Comparison of ENCODE assay signal across 10 mouse cellular contexts in genomic region chr12:13462397-13462796, GRCm38 (mm10).
DNase-seq lines count a peak whose midpoint lies in the region; ATAC-seq and TF ChIP-seq lines count a peak whose summit lies in the region.
"Had no signal": no experiment of that assay in that cellular context is flagged by ENCODE, and none has a peak within 500 bp of the region (broad histone marks: within the 10 kb centered on the region; RNA-seq: fewer than 3 reads in every experiment).

No protein-coding gene starts in this region.

- 82% methylated on average over 6 of the region's 6 CpGs for WGBS in hindbrain, embryonic 11.5 days
- WGBS in hindbrain, embryonic 10.5 days = 84% methylated on average over 6 of the region's 6 CpGs

- no peaks in the 10 kb centered on the region for H3K36me3 ChIP-seq in hindbrain, embryonic 11.5 days (ENCODE audit: control insufficient read depth, insufficient read depth, low read length)
- H3K36me3 ChIP-seq in hindbrain, embryonic 10.5 days = no peaks in the 10 kb centered on the region

- peak; percentile 65 for ATAC-seq in hindbrain, embryonic 11.5 days (ENCODE audit: low FRiP score)

- no peak for TF ChIP-seq CTCF in left cerebral cortex, adult 2 months (IDR thresholded peaks at IDR 0.05)

- intact Hi-C loops in left cerebral cortex, adult 2 months (cut with DNase I) = loop anchor here (1.0 kb wide), 1 partner anchor 136 kb away; no protein-coding TSS in a partner anchor

- no peak overlapping the region for H3K4me3 ChIP-seq in hindbrain, embryonic 11.5 days (ENCODE audit: low read depth, low read length)
- no peak overlapping the region for H3K4me3 ChIP-seq in hindbrain, embryonic 10.5 days
- H3K4me3 ChIP-seq in left cerebral cortex, adult 2 months = no peak overlapping the region

- no peaks in the 10 kb centered on the region for H3K4me1 ChIP-seq in hindbrain, embryonic 11.5 days (replicated peaks; ENCODE audit: control insufficient read depth, insufficient read depth, low read length)
- peaks cover 15% of the 10 kb centered on the region for H3K4me1 ChIP-seq in hindbrain, embryonic 10.5 days (replicated peaks)

- H3K27ac ChIP-seq in hindbrain, embryonic 11.5 days (ENCODE audit: low read depth, low read length) = no peak overlapping the region
- H3K27ac ChIP-seq in hindbrain, embryonic 10.5 days = no peak overlapping the region
- peak overlapping the region; percentile 24; the same call in 1 of the 2 replicates for H3K27ac ChIP-seq in left cerebral cortex, adult 2 months

- no peaks in the 10 kb centered on the region for H3K9me3 ChIP-seq in hindbrain, embryonic 11.5 days (ENCODE audit: control insufficient read depth, low read length)
- no peaks in the 10 kb centered on the region for H3K9me3 ChIP-seq in hindbrain, embryonic 10.5 days

- H3K9ac ChIP-seq in hindbrain, embryonic 11.5 days (ENCODE audit: low read depth, low read length) = no peak overlapping the region

- no peaks in the 10 kb centered on the region for H3K27me3 ChIP-seq in hindbrain, embryonic 11.5 days (ENCODE audit: control insufficient read depth, insufficient read depth, low read length)
- H3K27me3 ChIP-seq in hindbrain, embryonic 10.5 days (ENCODE audit: insufficient read depth, poor library complexity, severe bottlenecking) = no peaks in the 10 kb centered on the region

- no peak overlapping the region for H3K4me2 ChIP-seq in hindbrain, embryonic 11.5 days (replicated peaks; ENCODE audit: low read depth, low read length)

- peak; percentile 2 for DNase-seq in hindbrain, embryonic 11.5 days (ENCODE audit: low spot score)
- no peak for DNase-seq in hindbrain, embryonic 10.5 days (ENCODE audit: low spot score)
- peak; percentile 66 for DNase-seq in 416B (ENCODE audit: low read depth)
- peak; percentile 21 for DNase-seq in adrenal gland, postnatal 14 days
- peak in 1 of 2 experiments; percentile 33 for DNase-seq in left cerebral cortex, adult 2 months (ENCODE audit: extremely low spot score in 1 of 2, low spot score in 2 of 2)
- no peak for DNase-seq in cerebellum, postnatal 25 days
- DNase-seq in urinary bladder, postnatal 36 days (ENCODE audit: low spot score in 2 of 2) = no peak
- DNase-seq in adipocyte (ENCODE audit: low spot score) = no peak
- DNase-seq: cerebellum, postnatal 10 days; lung, adult 2 months had no signal

Comparison
In these comparisons a context has a peak if more than half of its experiments do, and no peak if none do; other contexts are left out.
1. DNase-seq: peak in hindbrain, embryonic 11.5 days (single experiment), 416B (single experiment) and adrenal gland, postnatal 14 days (single experiment); none in hindbrain, embryonic 10.5 days (single experiment), cerebellum, postnatal 25 days (0 of 2), urinary bladder, postnatal 36 days (0 of 2) and adipocyte (single experiment).